Mouse (Mus musculus): Measurements from ENCODE around the gene Yy1. TPM values are rescaled to one million over a fixed set of nuclear protein-coding genes. Genes with fewer than 3 reads are reported as not detected.

Gene Yy1
- polyA plus RNA-seq, 1 experiment from 2014 or later, result 10.3 TPM

- H3K36me3 ChIP-seq (ENCODE audit: control insufficient read depth, insufficient read depth), result no peaks in the 10 kb centered on the region
These were observed 27.0 kb upstream of the Yy1 start for GRCm38 (mm10) chr12:108765751-108766221.

DNA sequence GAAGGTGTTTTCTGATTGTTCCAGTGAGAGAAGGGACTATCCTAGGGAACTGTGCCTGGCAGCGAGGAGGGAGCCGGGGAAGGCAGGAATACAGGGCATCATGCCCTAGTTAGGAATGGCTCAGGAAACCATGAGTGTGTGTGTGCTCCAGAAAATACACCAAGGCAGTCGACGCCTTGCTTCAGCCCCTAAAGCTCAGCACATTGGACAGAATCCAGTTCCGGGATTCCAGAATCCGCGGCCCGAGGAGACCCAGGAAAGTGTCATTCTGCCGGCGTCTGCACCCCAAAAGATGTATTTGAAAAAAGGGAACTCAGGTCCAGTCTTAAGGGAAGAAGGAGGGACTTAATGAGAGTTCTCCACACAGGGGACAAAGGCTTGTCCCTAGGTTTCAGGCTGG is 26.5 kb upstream of the Yy1 start:
- TF ChIP-seq CTCF (IDR thresholded peaks at IDR 0.05; ENCODE audit: low read depth), result no peak
- Histone ChIP-seq H3K4me1 (replicated peaks; ENCODE audit: control insufficient read depth, insufficient read depth, low read length) (no peaks in the 10 kb centered on the region; the same call in none of the 2 replicates), H3K27ac (ENCODE audit: low read depth, low read length) (peak overlapping the region; percentile 88), H3K36me3 (ENCODE audit: control insufficient read depth, insufficient read depth) (no peaks in the 10 kb centered on the region), H3K27me3 (replicated peaks; ENCODE audit: control insufficient read depth, insufficient read depth, low read length) (no peaks in the 10 kb centered on the region), H3K4me2 (replicated peaks; ENCODE audit: low read depth) (peak overlapping the region; percentile 75), H3K9ac (ENCODE audit: low read depth, low read length) (peak overlapping the region; percentile 58), H3K9me3 (ENCODE audit: control insufficient read depth) (no peaks in the 10 kb centered on the region), H3K4me3 (ENCODE audit: low read depth, low read length) (peak overlapping the region; percentile 41)
- ATAC-seq, result peak; percentile 6; the same call in 1 of the 2 replicates
- 30% methylated on average over 10 of the region's 10 CpGs for WGBS

More at GRCm38 (mm10) chr12:108765751-108766221, 27.0 kb upstream of the Yy1 start:
- 10% methylated on average over 14 of the region's 14 CpGs for WGBS
- H3K27me3 ChIP-seq (replicated peaks; ENCODE audit: control insufficient read depth, insufficient read depth, low read length), result no peaks in the 10 kb centered on the region
- no peaks in the 10 kb centered on the region; the same call in none of the 2 replicates for H3K4me1 ChIP-seq (replicated peaks; ENCODE audit: control insufficient read depth, insufficient read depth, low read length)
- H3K27ac ChIP-seq (ENCODE audit: low read depth, low read length), result peak overlapping the region; percentile 88
- H3K9ac ChIP-seq (ENCODE audit: low read depth, low read length), result peak overlapping the region; percentile 58
- ATAC-seq, result peak; percentile 76
- H3K4me3 ChIP-seq (ENCODE audit: low read depth, low read length), result peak overlapping the region; percentile 41
- H3K9me3 ChIP-seq (ENCODE audit: control insufficient read depth), result no peaks in the 10 kb centered on the region
- peak; percentile 25 for TF ChIP-seq CTCF (IDR thresholded peaks at IDR 0.05; ENCODE audit: low read depth)
- peak overlapping the region; percentile 75 for H3K4me2 ChIP-seq (replicated peaks; ENCODE audit: low read depth)

DNA sequence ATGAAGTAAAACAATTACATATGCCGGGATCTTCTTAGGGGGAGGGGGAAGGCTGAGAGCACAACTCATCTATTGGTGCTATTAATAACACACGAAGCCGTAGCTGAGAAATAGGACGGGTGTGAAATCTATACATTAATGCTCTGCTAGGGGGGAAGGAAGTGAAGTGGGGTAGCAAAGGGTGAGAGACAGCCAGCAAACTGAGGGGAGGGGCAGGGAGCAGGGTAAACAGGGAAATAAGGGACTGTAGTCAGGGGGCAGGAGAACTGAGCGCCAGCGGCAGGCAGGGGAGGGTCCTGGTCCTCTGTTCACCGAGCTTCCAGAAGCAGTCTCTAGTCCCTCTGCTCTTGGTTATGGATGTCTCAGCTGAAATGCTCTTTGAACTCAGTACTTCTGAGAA is 25.9 kb upstream of the Yy1 start:
- Histone ChIP-seq H3K4me1 (replicated peaks; ENCODE audit: control insufficient read depth, insufficient read depth, low read length) (no peaks in the 10 kb centered on the region; the same call in none of the 2 replicates), H3K4me2 (replicated peaks; ENCODE audit: low read depth) (peak overlapping the region; percentile 75), H3K27ac (ENCODE audit: low read depth, low read length) (no peak overlapping the region), H3K4me3 (ENCODE audit: low read depth, low read length) (no peak overlapping the region), H3K9me3 (ENCODE audit: control insufficient read depth) (no peaks in the 10 kb centered on the region), H3K27me3 (replicated peaks; ENCODE audit: control insufficient read depth, insufficient read depth, low read length) (no peaks in the 10 kb centered on the region), H3K9ac (ENCODE audit: low read depth, low read length) (no peak overlapping the region), H3K36me3 (ENCODE audit: control insufficient read depth, insufficient read depth) (no peaks in the 10 kb centered on the region)
- TF ChIP-seq CTCF (IDR thresholded peaks at IDR 0.05; ENCODE audit: low read depth), result no peak
- no peak for ATAC-seq
- WGBS, result 36% methylated on average over 7 of the region's 7 CpGs

DNA sequence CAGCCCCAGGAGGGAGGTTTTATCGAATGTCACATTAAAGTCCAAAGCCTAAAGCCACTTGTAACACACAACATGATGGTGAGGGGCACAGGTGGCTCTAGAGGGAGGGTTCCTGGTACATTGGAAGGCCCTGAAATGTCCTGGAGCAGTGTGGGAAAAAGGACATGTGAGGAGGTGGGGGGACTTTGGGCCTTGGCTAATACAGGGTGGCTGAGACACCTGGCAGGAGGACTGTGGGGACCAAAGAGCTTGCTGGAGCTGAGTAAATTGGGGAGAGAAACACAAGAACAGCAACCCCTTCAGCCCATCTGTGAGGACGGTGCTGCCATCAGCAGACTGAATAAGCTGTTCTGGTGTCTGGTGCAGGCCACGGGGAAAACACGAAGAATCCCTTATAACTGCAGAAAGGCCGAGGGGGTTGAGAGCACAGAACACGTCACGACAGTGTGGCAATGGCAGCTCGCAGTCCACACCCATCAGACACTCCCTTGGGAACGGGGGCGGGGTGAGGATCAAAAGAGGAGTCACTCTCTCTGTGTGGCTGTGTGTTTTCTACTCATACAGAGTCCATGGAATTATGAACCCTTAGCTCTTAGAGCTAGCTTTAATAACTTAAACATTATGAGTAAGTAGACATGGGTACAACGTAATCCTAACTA is 24.4 kb upstream of the Yy1 start:
- WGBS, result 51% methylated on average over 11 of the region's 11 CpGs
- peak; percentile 50 for ATAC-seq
- Histone ChIP-seq H3K9ac (ENCODE audit: low read depth, low read length) (no peak overlapping the region), H3K9me3 (ENCODE audit: control insufficient read depth) (no peaks in the 10 kb centered on the region), H3K27me3 (replicated peaks; ENCODE audit: control insufficient read depth, insufficient read depth, low read length) (no peaks in the 10 kb centered on the region), H3K4me2 (replicated peaks; ENCODE audit: low read depth) (no peak overlapping the region), H3K4me3 (ENCODE audit: low read depth, low read length) (no peak overlapping the region), H3K27ac (ENCODE audit: low read depth, low read length) (no peak overlapping the region), H3K4me1 (replicated peaks; ENCODE audit: control insufficient read depth, insufficient read depth, low read length) (no peaks in the 10 kb centered on the region; the same call in none of the 2 replicates), H3K36me3 (ENCODE audit: control insufficient read depth, insufficient read depth) (no peaks in the 10 kb centered on the region)
- no peak for TF ChIP-seq CTCF (IDR thresholded peaks at IDR 0.05; ENCODE audit: low read depth)

GRCm38 (mm10) chr12:108780108-108780877 is 12.5 kb upstream of the Yy1 start:
- Histone ChIP-seq H3K9ac (ENCODE audit: low read depth, low read length) (no peak overlapping the region), H3K4me1 (replicated peaks; ENCODE audit: control insufficient read depth, insufficient read depth, low read length) (no peaks in the 10 kb centered on the region), H3K9me3 (ENCODE audit: control insufficient read depth) (0 out of 2 replicates have a peak, but pooled peaks cover 5% of the 10 kb centered on the region), H3K27me3 (replicated peaks; ENCODE audit: control insufficient read depth, insufficient read depth, low read length) (no peaks in the 10 kb centered on the region), H3K36me3 (ENCODE audit: control insufficient read depth, insufficient read depth) (0 out of 2 replicates have a peak, but pooled peaks cover 9% of the 10 kb centered on the region), H3K4me3 (ENCODE audit: low read depth, low read length) (no peak overlapping the region), H3K4me2 (replicated peaks; ENCODE audit: low read depth) (no peak overlapping the region), H3K27ac (ENCODE audit: low read depth, low read length) (no peak overlapping the region)
- 96% methylated on average over 7 of the region's 7 CpGs for WGBS
- no peak for TF ChIP-seq CTCF (IDR thresholded peaks at IDR 0.05; ENCODE audit: low read depth)
- no peak for ATAC-seq

- no peak for ATAC-seq
- Histone ChIP-seq H3K27me3 (replicated peaks; ENCODE audit: control insufficient read depth, insufficient read depth, low read length) (no peaks in the 10 kb centered on the region), H3K4me3 (ENCODE audit: low read depth, low read length) (no peak overlapping the region), H3K4me2 (replicated peaks; ENCODE audit: low read depth) (no peak overlapping the region), H3K36me3 (ENCODE audit: control insufficient read depth, insufficient read depth) (no peaks in the 10 kb centered on the region), H3K27ac (ENCODE audit: low read depth, low read length) (no peak overlapping the region), H3K9me3 (ENCODE audit: control insufficient read depth) (no peaks in the 10 kb centered on the region), H3K4me1 (replicated peaks; ENCODE audit: control insufficient read depth, insufficient read depth, low read length) (no peaks in the 10 kb centered on the region), H3K9ac (ENCODE audit: low read depth, low read length) (no peak overlapping the region)
- no peak for TF ChIP-seq CTCF (IDR thresholded peaks at IDR 0.05; ENCODE audit: low read depth)
- 86% methylated on average over 4 of the region's 4 CpGs for WGBS
These were observed 7.6 kb upstream of the Yy1 start for GRCm38 (mm10) chr12:108785161-108785560.

Data from intestine, postnatal 0 days (tissue).